ENCODE assay signal across 9 mouse cellular contexts in the genomic region with DNA sequence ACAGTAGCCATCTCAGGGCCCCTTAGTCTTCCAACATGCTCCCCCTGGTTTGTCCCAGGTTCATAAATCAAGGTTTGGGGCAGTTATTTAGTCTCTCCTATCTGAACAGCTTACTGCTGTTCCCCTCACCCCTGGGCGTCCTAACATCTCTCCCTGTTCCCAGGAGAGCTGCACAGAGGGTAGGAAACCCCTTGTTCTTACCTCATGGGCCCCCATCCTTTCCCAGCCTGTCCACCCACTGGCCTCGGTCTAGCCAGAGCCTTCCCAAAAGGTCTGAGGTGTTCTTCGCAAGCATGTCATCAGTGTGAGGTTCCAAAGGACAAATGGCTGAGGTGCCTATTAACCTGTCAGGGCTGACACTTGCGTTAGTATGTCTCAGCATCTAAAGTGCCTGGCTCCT. TPM values are rescaled to one million over a fixed set of nuclear protein-coding genes. Genes with fewer than 3 reads are reported as not detected.
DNase-seq lines count a peak whose midpoint lies in the region; ATAC-seq and TF ChIP-seq lines count a peak whose summit lies in the region.
"Had no signal": no experiment of that assay in that cellular context is flagged by ENCODE, and none has a peak within 500 bp of the region (broad histone marks: within the 10 kb centered on the region; RNA-seq: fewer than 3 reads in every experiment).

No protein-coding gene starts in this region.

- no peak overlapping the region for H3K9ac ChIP-seq in embryonic facial prominence, embryonic 13.5 days
- H3K9ac ChIP-seq in liver, embryonic 15.5 days, result no peak overlapping the region
- H3K9ac ChIP-seq: neural tube, embryonic 12.5 days had no signal

- no peak for ATAC-seq in embryonic facial prominence, embryonic 13.5 days (ENCODE audit: insufficient number of reproducible peaks, insufficient read depth, low FRiP score, low TSS enrichment, low read depth)
- no peak for ATAC-seq in liver, embryonic 15.5 days (ENCODE audit: insufficient read depth)

- no peaks in the 10 kb centered on the region for H3K9me3 ChIP-seq in embryonic facial prominence, embryonic 13.5 days
- H3K9me3 ChIP-seq in liver, embryonic 15.5 days (replicated peaks), result no peaks in the 10 kb centered on the region
- H3K9me3 ChIP-seq: neural tube, embryonic 12.5 days had no signal

- intact Hi-C loops in gastrocnemius, adult 2 months (cut with DNase I), result loop anchor here (2.0 to 5.0 kb wide), 5 partner anchors 35 to 164 kb away; no protein-coding TSS in a partner anchor

- peak overlapping the region; percentile 97 for H3K27ac ChIP-seq in gastrocnemius, adult 2 months
- H3K27ac ChIP-seq in layer of hippocampus, adult 2 months, result peak overlapping the region; percentile 89
- H3K27ac ChIP-seq in embryonic facial prominence, embryonic 13.5 days, result peak overlapping the region; percentile 85; the same call in 1 of the 2 replicates
- 0 out of 2 replicates have a peak overlapping the region, but pooled peaks have one; percentile 69 for H3K27ac ChIP-seq in liver, embryonic 15.5 days (replicated peaks)

- H3K36me3 ChIP-seq in embryonic facial prominence, embryonic 13.5 days, result 0 out of 2 replicates have a peak, but pooled peaks cover 3% of the 10 kb centered on the region
- H3K36me3 ChIP-seq in liver, embryonic 15.5 days (replicated peaks), result no peaks in the 10 kb centered on the region
- H3K36me3 ChIP-seq: neural tube, embryonic 12.5 days had no signal

- no peaks in the 10 kb centered on the region for H3K27me3 ChIP-seq in embryonic facial prominence, embryonic 13.5 days
- peaks cover 18% of the 10 kb centered on the region for H3K27me3 ChIP-seq in liver, embryonic 15.5 days
- H3K27me3 ChIP-seq: neural tube, embryonic 12.5 days had no signal

- TF ChIP-seq CTCF in gastrocnemius, adult 2 months (IDR thresholded peaks at IDR 0.05), result no peak
- TF ChIP-seq CTCF in layer of hippocampus, adult 2 months (conservative IDR thresholded peaks at IDR 0.05), result no peak

- no peak for DNase-seq in gastrocnemius, adult 2 months
- DNase-seq in gastrocnemius, adult 18-20 months (ENCODE audit: low spot score), result no peak
- no peak for DNase-seq in layer of hippocampus, adult 2 months (ENCODE audit: low spot score in 2 of 2)
- no peak for DNase-seq in layer of hippocampus, adult 11-12 months (ENCODE audit: low spot score)
- DNase-seq in urinary bladder, adult 18-20 months (ENCODE audit: low spot score in 2 of 2), result no peak
- DNase-seq in ovary, postnatal 36 days (ENCODE audit: low spot score), result no peak

- 84% methylated on average over 4 of the region's 4 CpGs for WGBS in embryonic facial prominence, embryonic 13.5 days
- 76% methylated on average over 4 of the region's 4 CpGs for WGBS in liver, embryonic 15.5 days (ENCODE audit: insufficient replicate concordance)

- peak overlapping the region; percentile 94 for H3K4me3 ChIP-seq in gastrocnemius, adult 2 months
- no peak overlapping the region for H3K4me3 ChIP-seq in layer of hippocampus, adult 2 months
- H3K4me3 ChIP-seq in embryonic facial prominence, embryonic 13.5 days, result no peak overlapping the region
- no peak overlapping the region for H3K4me3 ChIP-seq in liver, embryonic 15.5 days (replicated peaks)

- H3K4me2 ChIP-seq in embryonic facial prominence, embryonic 13.5 days, result peak overlapping the region; percentile 94; the same call in 1 of the 2 replicates
- no peak overlapping the region for H3K4me2 ChIP-seq in liver, embryonic 15.5 days

- H3K4me1 ChIP-seq in embryonic facial prominence, embryonic 13.5 days, result peaks cover 33% of the 10 kb centered on the region
- H3K4me1 ChIP-seq in liver, embryonic 15.5 days (replicated peaks), result peaks cover 47% of the 10 kb centered on the region

RNA-seq across cellular contexts. Expression of a gene that starts 1.6 kb away (rescaled TPM):
- 10 to 100 TPM; 13.4 to 58.6 TPM for total RNA-seq in gastrocnemius, adult 2 months (2021)
- 10 to 100 TPM; 23.5 to 27.8 TPM for total RNA-seq in gastrocnemius, adult 18-20 months (2021)
- total RNA-seq in layer of hippocampus, adult 2 months (2021), result 10 to 100 TPM; 12.4 to 15.4 TPM
- polyA plus RNA-seq in embryonic facial prominence, embryonic 13.5 days (2015; fragmentation: Nextera tagmentation; extraction: Ambion mirVana), result 15.6 and 17.1 TPM in 2 replicates
- polyA plus RNA-seq in liver, embryonic 15.5 days (2015; fragmentation: Nextera tagmentation; extraction: Ambion mirVana), result 5.3 and 6.8 TPM in 2 replicates
